Mouse (Mus musculus) midbrain, postnatal 0 days (tissue): ENCODE results near the gene Olfr1513. TPM values are rescaled to one million over a fixed set of nuclear protein-coding genes. Genes with fewer than 3 reads are reported as not detected.

Experiments used
- ATAC-seq: fragments of 200-750 bp; cut with Nextera tagmentation; 2 replicates; pipeline ENCODE4 v1.8.0; 2017; ENCODE audit warnings: moderate number of reproducible peaks, mild to moderate bottlenecking, moderate TSS enrichment, moderate library complexity; ENCODE audit not compliant: low FRiP score
- DNase-seq: peaks from one replicate; pipeline ENCODE4 v3.0.0-alpha.2; 2015; ENCODE audit warnings: low spot score
- H3K27ac ChIP-seq: fragments of 300-500 bp; sonication (generic); 2 replicates; pipeline ENCODE4 v1.5.1; 2014; ENCODE audit warnings: low read depth, mild to moderate bottlenecking, low read length, mixed read lengths
- H3K27me3 ChIP-seq: fragments of 300-500 bp; sonication (generic); 2 replicates; pipeline ENCODE4 v1.6.1; 2014; ENCODE audit warnings: low read length, control low read depth, mixed read lengths; ENCODE audit not compliant: insufficient read depth
- H3K36me3 ChIP-seq: fragments of 300-500 bp; sonication (generic); 2 replicates; pipeline ENCODE4 v1.6.1; 2014; ENCODE audit warnings: low read length, control low read depth, mixed read lengths; ENCODE audit not compliant: insufficient read depth
- H3K4me1 ChIP-seq: fragments of 300-500 bp; sonication (generic); 2 replicates; pipeline ENCODE4 v1.6.1; 2014; ENCODE audit warnings: mild to moderate bottlenecking, control low read depth, antibody characterized with exemption, low read length, mixed read lengths; ENCODE audit not compliant: insufficient read depth
- H3K4me2 ChIP-seq: fragments of 300-500 bp; sonication (generic); 2 replicates; pipeline ENCODE4 v1.6.1; 2014; ENCODE audit warnings: low read depth, mild to moderate bottlenecking, low read length, mixed read lengths; ENCODE audit not compliant: poor library complexity, severe bottlenecking
- H3K4me3 ChIP-seq: fragments of 300-500 bp; sonication (generic); 2 replicates; pipeline ENCODE4 v1.5.1; 2014; ENCODE audit warnings: low read depth, mild to moderate bottlenecking, low read length, moderate library complexity
- H3K9ac ChIP-seq: fragments of 300-500 bp; sonication (generic); replicated peaks from 2 replicates; pipeline ENCODE4 v1.6.1; 2014; ENCODE audit warnings: mild to moderate bottlenecking, low read length, moderate library complexity, mixed read lengths; ENCODE audit not compliant: poor library complexity, severe bottlenecking
- H3K9me3 ChIP-seq: fragments of 300-500 bp; sonication (generic); 2 replicates; pipeline ENCODE4 v1.6.1; 2016; ENCODE audit warnings: low read length, control low read depth
- CTCF ChIP-seq: IDR thresholded peaks from 2 replicates; pipeline ENCODE4 v1.5.1; 2016; ENCODE audit warnings: antibody characterized with exemption, mild to moderate bottlenecking
- WGBS: fragments of 180-500 bp; shearing (Covaris S2); extraction: QIAGEN DNeasy Blood & Tissue Kit; methylation state at CpG from one replicate; pipeline ENCODE4 v1.1.7; 2014; 5-methylcytosine and 5-hydroxymethylcytosine counted together
- polyA plus RNA-seq: library from polyadenylated mRNA; unstranded; fragments of >200 nt; fragmentation: Nextera tagmentation; extraction: Ambion mirVana; gene quantifications from 2 replicates; pipeline ENCODE4 v1.2.1, GENCODE M21; 2015
- total RNA-seq: library from RNA; depleted of rRNA; stranded (reverse); fragments of >200 nt; gene quantifications from 2 replicates; pipeline ENCODE4 v1.2.3, GENCODE M21; 2014

Gene Olfr1513
- total and polyA plus RNA-seq, 2 experiments from 2014 or later, result not detected

GRCm38 (mm10) chr14:52325890-52326289 is 30.3 kb downstream of the Olfr1513 start:
- DNase-seq, result peak; percentile 36
- 6% methylated on average over 4 of the region's 4 CpGs for WGBS

GRCm38 (mm10) chr14:52319361-52319760 is 36.8 kb downstream of the Olfr1513 start:
- DNase-seq, result no peak
- Histone ChIP-seq H3K27ac (no peak overlapping the region), H3K27me3 (no peaks in the 10 kb centered on the region), H3K9ac (no peak overlapping the region), H3K4me1 (peaks cover 3% of the 10 kb centered on the region), H3K4me2 (no peak overlapping the region), H3K36me3 (0 out of 2 replicates have a peak, but pooled peaks cover 1% of the 10 kb centered on the region), H3K9me3 (no peaks in the 10 kb centered on the region), H3K4me3 (no peak overlapping the region)
- no peak for TF ChIP-seq CTCF
- 66% methylated on average over 6 of the region's 6 CpGs for WGBS
- ATAC-seq, result no peak

More at GRCm38 (mm10) chr14:52325890-52326289, 30.3 kb downstream of the Olfr1513 start:
- no peak overlapping the region for H3K27ac ChIP-seq
- H3K36me3 ChIP-seq, result no peaks in the 10 kb centered on the region
- H3K9ac ChIP-seq, result no peak overlapping the region
- H3K27me3 ChIP-seq, result no peaks in the 10 kb centered on the region
- H3K9me3 ChIP-seq, result no peaks in the 10 kb centered on the region
- H3K4me2 ChIP-seq, result peak overlapping the region; percentile 94
- H3K4me3 ChIP-seq, result peak overlapping the region; percentile 0; the same call in 1 of the 2 replicates
- no peak for ATAC-seq
- no peaks in the 10 kb centered on the region; the same call in 1 of the 2 replicates for H3K4me1 ChIP-seq
- TF ChIP-seq CTCF, result peak; percentile 58

GRCm38 (mm10) chr14:52316441-52317225 is 39.6 kb downstream of the Olfr1513 start:
- Histone ChIP-seq H3K36me3 (peaks cover 25% of the 10 kb centered on the region), H3K9ac (peak overlapping the region; percentile 98), H3K4me3 (peak overlapping the region; percentile 86), H3K27ac (peak overlapping the region; percentile 98), H3K4me2 (peak overlapping the region; percentile 85), H3K4me1 (peaks cover 13% of the 10 kb centered on the region), H3K9me3 (no peaks in the 10 kb centered on the region), H3K27me3 (no peaks in the 10 kb centered on the region)
- peak; percentile 54 for DNase-seq
- WGBS, result 3% methylated on average over 16 of the region's 16 CpGs
- TF ChIP-seq CTCF, result no peak
- peak; percentile 71 for ATAC-seq

GRCm38 (mm10) chr14:52315792-52316440 is 40.3 kb downstream of the Olfr1513 start:
- H3K9ac ChIP-seq, result peak overlapping the region; percentile 98
- H3K36me3 ChIP-seq, result peaks cover 26% of the 10 kb centered on the region
- ATAC-seq, result peak; percentile 85
- H3K9me3 ChIP-seq, result no peaks in the 10 kb centered on the region
- peak overlapping the region; percentile 85 for H3K4me2 ChIP-seq
- peak; percentile 87 for DNase-seq
- H3K27ac ChIP-seq, result peak overlapping the region; percentile 98
- H3K4me1 ChIP-seq, result peaks cover 13% of the 10 kb centered on the region
- H3K4me3 ChIP-seq, result peak overlapping the region; percentile 86
- 0% methylated on average over 31 of the region's 41 CpGs for WGBS
- no peaks in the 10 kb centered on the region for H3K27me3 ChIP-seq
- no peak for TF ChIP-seq CTCF

GRCm38 (mm10) chr14:52315283-52315780 is 40.9 kb downstream of the Olfr1513 start:
- H3K4me3 ChIP-seq, result peak overlapping the region; percentile 86
- peak overlapping the region; percentile 98 for H3K27ac ChIP-seq
- WGBS, result 5% methylated on average over 17 of the region's 17 CpGs
- DNase-seq, result no peak
- H3K36me3 ChIP-seq, result peaks cover 26% of the 10 kb centered on the region
- peak; percentile 4 for ATAC-seq
- H3K27me3 ChIP-seq, result no peaks in the 10 kb centered on the region
- H3K9ac ChIP-seq, result peak overlapping the region; percentile 98
- peak overlapping the region; percentile 85 for H3K4me2 ChIP-seq
- peaks cover 13% of the 10 kb centered on the region for H3K4me1 ChIP-seq
- no peaks in the 10 kb centered on the region for H3K9me3 ChIP-seq
- TF ChIP-seq CTCF, result no peak

GRCm38 (mm10) chr14:52314808-52315150 is 41.4 kb downstream of the Olfr1513 start:
- Histone ChIP-seq H3K36me3 (peaks cover 26% of the 10 kb centered on the region), H3K27ac (peak overlapping the region; percentile 98), H3K4me3 (peak overlapping the region; percentile 86), H3K27me3 (no peaks in the 10 kb centered on the region), H3K4me1 (peaks cover 13% of the 10 kb centered on the region), H3K4me2 (peak overlapping the region; percentile 85), H3K9me3 (no peaks in the 10 kb centered on the region), H3K9ac (peak overlapping the region; percentile 98; the same call in 1 of the 2 replicates)
- no peak for TF ChIP-seq CTCF
- DNase-seq (no peak), ATAC-seq (no peak)
- 40% methylated on average over 8 of the region's 8 CpGs for WGBS
